Mouse (Mus musculus) testis, adult 2 months (tissue): ENCODE data around the gene Clpb. TPM values are rescaled to one million over a fixed set of nuclear protein-coding genes. Genes with fewer than 3 reads are reported as not detected.

Experiments
- H3K27ac ChIP-seq: fragments of 200-500 bp; 2 replicates; pipeline ENCODE4 v1.5.1; 2012; ENCODE audit warnings: low read depth, low read length; ENCODE audit not compliant: control insufficient read depth, insufficient read depth
- H3K27me3 ChIP-seq: fragments of 200-500 bp; 2 replicates; pipeline ENCODE4 v1.6.1; 2012; ENCODE audit warnings: mild to moderate bottlenecking, low read length, moderate library complexity; ENCODE audit not compliant: control insufficient read depth, insufficient read depth
- H3K36me3 ChIP-seq: fragments of 200-500 bp; 2 replicates; pipeline ENCODE4 v1.6.1; 2012; ENCODE audit warnings: mild to moderate bottlenecking, low read length; ENCODE audit not compliant: control insufficient read depth, insufficient read depth
- H3K4me1 ChIP-seq: fragments of 200-500 bp; 2 replicates; pipeline ENCODE4 v1.6.1; 2012; ENCODE audit warnings: low read length; ENCODE audit not compliant: control insufficient read depth, insufficient read depth
- H3K4me3 ChIP-seq: fragments of 200-500 bp; 2 replicates; pipeline ENCODE4 v1.5.1; 2012; ENCODE audit warnings: low read depth, mild to moderate bottlenecking, low read length, moderate library complexity, mixed read lengths; ENCODE audit not compliant: control insufficient read depth
- CTCF ChIP-seq: fragments of 200-500 bp; IDR thresholded peaks from 2 replicates; pipeline ENCODE4 v1.5.1; 2012; ENCODE audit warnings: low read depth, mild to moderate bottlenecking, inconsistent platforms, low read length, moderate library complexity; ENCODE audit not compliant: control insufficient read depth, insufficient read depth, insufficient replicate concordance
- POLR2A ChIP-seq: fragments of 200-500 bp; IDR thresholded peaks from 2 replicates; pipeline ENCODE4 v1.6.1; 2012; ENCODE audit warnings: low read depth, mild to moderate bottlenecking, inconsistent platforms, low read length, moderate library complexity; ENCODE audit not compliant: control insufficient read depth
- polyA plus RNA-seq: library from polyadenylated mRNA; depleted of rRNA; stranded (reverse); fragments of >200 nt; gene quantifications from 2 replicates; pipeline ENCODE4 v1.2.3, GENCODE M21; 2012

The Clpb gene
- polyA plus RNA-seq, 1 experiment, result 866 TPM

DNA sequence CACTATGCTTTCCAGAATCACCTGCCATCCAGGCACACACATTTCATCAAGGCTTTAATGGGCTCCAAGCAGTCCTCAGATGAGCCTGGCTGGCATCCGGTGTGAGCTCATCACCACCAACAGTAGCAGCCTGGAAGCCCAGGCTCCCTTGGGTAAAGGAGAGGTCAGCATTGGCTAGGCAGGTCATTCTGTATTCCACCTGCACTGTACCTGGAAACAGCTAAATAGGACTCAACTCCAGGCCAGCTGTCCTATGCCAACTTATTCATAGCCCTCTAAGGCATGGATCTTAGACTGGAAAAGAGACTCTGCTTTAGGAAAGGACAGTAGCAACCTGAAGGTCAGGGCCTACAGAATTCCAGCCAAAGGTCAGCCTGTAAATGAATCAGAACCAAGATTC lies 68.7 kb downstream of the Clpb start:
- no peaks in the 10 kb centered on the region for H3K27me3 ChIP-seq
- no peaks in the 10 kb centered on the region for H3K36me3 ChIP-seq
- no peak overlapping the region for H3K27ac ChIP-seq
- no peak overlapping the region for H3K4me3 ChIP-seq
- TF ChIP-seq POLR2A (no peak), CTCF (no peak)
- no peaks in the 10 kb centered on the region for H3K4me1 ChIP-seq

DNA sequence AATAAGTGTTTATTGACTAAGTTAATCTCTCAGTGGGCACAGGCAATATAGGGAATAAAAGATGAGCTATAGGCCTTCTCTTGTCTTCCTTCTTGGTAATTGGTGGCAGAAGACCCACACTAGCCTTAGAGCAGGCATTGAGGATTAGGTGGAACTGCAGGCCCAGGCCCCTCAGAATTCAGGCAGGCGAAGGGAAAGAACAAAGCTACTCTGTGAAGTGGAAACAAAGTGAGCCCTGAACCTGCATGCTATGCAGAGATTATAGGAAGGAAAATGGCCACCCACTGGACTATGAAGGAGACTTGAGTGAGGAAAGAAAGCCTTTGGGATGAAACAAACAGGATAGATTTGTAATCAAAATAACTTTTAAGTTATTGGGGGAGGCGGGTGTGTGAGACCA lies 69.6 kb downstream of the Clpb start:
- H3K4me1 ChIP-seq, result no peaks in the 10 kb centered on the region
- H3K4me3 ChIP-seq, result no peak overlapping the region
- H3K27me3 ChIP-seq, result no peaks in the 10 kb centered on the region
- TF ChIP-seq CTCF (no peak), POLR2A (no peak)
- no peaks in the 10 kb centered on the region for H3K36me3 ChIP-seq
- no peak overlapping the region for H3K27ac ChIP-seq

DNA sequence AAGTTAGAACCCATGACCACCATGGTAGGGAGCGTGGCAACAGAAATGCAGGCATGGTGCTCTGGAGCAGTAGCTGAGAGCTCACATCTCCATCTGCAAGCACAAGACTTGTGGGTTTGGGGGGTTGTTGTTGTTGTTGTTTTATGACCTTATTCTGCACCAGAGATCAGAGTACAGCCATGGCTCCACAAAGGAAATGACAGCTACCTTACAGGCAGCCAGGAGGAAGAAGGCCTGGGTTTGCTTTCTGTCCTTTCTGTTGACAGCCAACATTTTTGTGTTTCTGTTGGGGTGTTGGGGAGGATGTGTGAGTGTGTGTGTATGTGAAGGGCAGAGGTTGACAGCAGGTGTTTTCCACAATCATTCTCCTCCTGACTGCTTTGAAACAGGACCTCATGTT lies 71.9 kb downstream of the Clpb start:
- Histone ChIP-seq H3K36me3 (no peaks in the 10 kb centered on the region), H3K27ac (no peak overlapping the region), H3K27me3 (no peaks in the 10 kb centered on the region), H3K4me1 (no peaks in the 10 kb centered on the region), H3K4me3 (no peak overlapping the region)
- TF ChIP-seq CTCF (no peak), POLR2A (no peak)

DNA sequence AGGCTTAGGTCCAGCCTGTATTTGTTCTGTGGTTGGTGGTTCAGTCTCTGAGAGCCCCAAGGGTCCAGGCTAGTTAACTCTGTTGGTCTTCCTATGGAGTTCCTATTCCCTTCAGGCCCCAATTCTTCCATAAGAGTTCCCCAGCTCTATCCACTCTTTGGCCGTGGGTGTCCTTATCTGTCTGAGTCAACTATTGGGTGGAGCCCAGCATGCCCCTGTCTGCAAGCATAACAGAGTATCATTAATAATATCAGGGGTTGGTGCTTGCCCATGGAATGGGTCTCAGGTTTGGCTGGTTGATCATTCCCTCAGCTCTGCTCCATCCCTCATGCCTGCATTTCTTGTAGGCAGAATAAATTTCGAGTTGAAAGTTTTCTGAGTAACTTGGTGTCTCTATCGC lies 74.3 kb downstream of the Clpb start:
- Histone ChIP-seq H3K27me3 (no peaks in the 10 kb centered on the region), H3K4me3 (no peak overlapping the region), H3K27ac (no peak overlapping the region), H3K36me3 (no peaks in the 10 kb centered on the region), H3K4me1 (no peaks in the 10 kb centered on the region)
- TF ChIP-seq CTCF (no peak), POLR2A (no peak)

DNA sequence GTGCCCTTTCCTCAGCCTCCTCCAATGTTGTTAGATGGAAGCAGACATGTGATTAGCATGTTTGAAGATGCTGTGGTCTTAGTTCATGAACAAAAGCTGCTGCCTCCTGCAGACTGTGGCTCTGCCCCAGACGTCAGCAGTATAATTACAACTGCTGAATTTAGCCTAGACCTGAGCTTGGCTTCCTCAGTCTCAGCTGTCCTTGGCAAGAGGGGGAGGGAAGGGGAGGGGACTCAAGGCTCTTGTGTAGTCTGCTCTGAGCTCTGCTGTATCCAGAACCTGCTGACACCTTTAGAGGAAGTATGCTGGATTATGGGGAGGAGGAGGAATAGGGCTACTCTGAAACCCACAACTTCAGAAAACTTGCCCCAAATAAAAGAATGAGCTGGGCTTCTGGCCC lies 76.2 kb downstream of the Clpb start:
- Histone ChIP-seq H3K27me3 (no peaks in the 10 kb centered on the region), H3K36me3 (no peaks in the 10 kb centered on the region), H3K4me3 (no peak overlapping the region), H3K4me1 (no peaks in the 10 kb centered on the region), H3K27ac (no peak overlapping the region)
- TF ChIP-seq CTCF, result no peak
- no peak for TF ChIP-seq POLR2A

DNA sequence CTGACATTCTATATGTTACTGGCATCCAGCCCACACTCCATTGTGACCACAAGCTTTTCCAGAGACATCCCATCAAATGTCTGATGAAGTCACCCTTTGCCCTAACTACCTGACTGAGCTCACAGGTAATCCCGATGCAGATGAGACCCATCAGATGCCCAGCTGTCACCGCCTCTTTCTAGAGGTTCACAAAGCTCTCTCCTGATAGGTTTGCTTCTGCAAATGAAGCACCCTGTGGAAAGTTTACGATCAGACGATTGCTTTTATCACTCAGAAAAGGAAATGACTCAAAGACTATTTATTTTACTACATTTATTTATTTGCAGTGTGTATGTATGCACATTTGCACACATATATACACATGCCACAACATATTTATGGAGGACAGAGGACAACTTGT lies 80.1 kb downstream of the Clpb start:
- TF ChIP-seq POLR2A (no peak), CTCF (no peak)

DNA sequence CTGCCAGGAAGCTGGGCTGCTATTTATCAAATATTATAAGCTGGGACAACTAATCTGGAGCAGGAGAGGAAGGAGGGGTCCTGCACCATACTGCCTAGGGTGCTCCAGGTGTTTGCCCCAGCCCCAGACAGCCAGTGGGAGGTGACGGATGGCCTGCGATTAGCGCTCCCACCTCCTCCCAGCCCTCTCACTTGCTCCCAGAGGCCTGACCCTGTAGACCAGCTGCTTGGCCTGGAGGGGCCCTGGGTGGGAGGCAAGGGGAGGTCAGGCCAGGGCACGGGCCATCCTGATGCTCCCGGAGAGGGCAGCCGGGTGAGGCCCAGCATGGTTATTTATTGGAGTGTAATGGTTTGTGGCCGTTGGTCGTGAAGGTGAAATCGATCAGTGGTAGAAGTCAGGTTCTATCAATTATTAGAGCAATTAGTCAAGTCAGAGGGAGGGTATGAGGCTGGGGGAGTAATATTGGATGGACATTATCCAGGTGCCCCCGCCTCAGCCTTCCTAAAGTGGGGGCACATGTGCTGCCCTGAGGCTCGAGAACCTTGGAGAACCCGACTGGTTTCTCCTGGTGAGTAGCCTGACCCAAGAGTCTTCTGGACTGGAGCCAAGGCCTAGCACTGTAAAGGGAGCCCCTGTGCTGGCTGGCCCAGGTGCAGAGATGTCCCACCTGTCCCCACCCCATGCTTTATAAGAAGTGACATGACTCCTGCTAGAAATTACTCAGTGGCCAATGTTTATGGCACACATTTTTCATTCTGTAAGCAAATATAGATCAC lies 83.3 kb downstream of the Clpb start:
- Histone ChIP-seq H3K27ac (no peak overlapping the region), H3K27me3 (no peaks in the 10 kb centered on the region), H3K4me1 (no peaks in the 10 kb centered on the region), H3K4me3 (no peak overlapping the region), H3K36me3 (no peaks in the 10 kb centered on the region)
- TF ChIP-seq CTCF, result no peak
- no peak for TF ChIP-seq POLR2A

More for the DNA sequence above, 80.1 kb downstream of the Clpb start:
- Histone ChIP-seq H3K4me3 (no peak overlapping the region), H3K36me3 (no peaks in the 10 kb centered on the region), H3K27me3 (no peaks in the 10 kb centered on the region), H3K27ac (no peak overlapping the region), H3K4me1 (no peaks in the 10 kb centered on the region)

DNA sequence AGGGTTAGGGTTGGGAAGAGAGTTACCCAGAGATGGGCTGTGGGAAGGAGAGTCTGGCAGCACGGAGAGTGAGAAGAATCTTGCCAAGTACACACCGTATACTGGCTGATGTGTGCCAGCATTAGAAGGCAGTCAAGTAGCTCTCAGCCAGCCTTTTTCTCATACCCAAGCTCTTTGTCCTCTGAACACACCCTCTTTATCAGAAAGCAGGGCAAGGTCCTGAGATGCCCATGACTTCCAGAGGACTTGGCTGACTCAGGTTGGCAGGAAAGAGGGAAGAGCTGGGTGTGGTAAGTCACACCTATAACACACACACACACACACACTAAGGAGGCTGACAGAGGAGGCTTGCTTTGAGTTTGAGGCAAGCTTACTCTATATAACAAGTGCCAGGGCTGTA lies 86.8 kb downstream of the Clpb start:
- no peaks in the 10 kb centered on the region for H3K36me3 ChIP-seq
- H3K27me3 ChIP-seq, result no peaks in the 10 kb centered on the region
- H3K27ac ChIP-seq, result no peak overlapping the region
- TF ChIP-seq POLR2A (no peak), CTCF (no peak)
- no peak overlapping the region for H3K4me3 ChIP-seq
- H3K4me1 ChIP-seq, result no peaks in the 10 kb centered on the region
